Mouse (Mus musculus): ENCODE results near the gene Panx3. TPM values are rescaled to one million over a fixed set of nuclear protein-coding genes. Genes with fewer than 3 reads are reported as not detected.

Gene Panx3
- total RNA-seq (2023) = not detected

GRCm38 (mm10) chr9:37669115-37669514, at the start of gene Panx3:
Gene Panx3, minus strand, starts transcription at chr9:37669235.

GRCm38 (mm10) chr9:37716150-37716549, 47.1 kb upstream of the Panx3 start, which contains the start of gene Olfr160:
Gene Olfr160, minus strand, starts transcription at chr9:37716250.

DNA sequence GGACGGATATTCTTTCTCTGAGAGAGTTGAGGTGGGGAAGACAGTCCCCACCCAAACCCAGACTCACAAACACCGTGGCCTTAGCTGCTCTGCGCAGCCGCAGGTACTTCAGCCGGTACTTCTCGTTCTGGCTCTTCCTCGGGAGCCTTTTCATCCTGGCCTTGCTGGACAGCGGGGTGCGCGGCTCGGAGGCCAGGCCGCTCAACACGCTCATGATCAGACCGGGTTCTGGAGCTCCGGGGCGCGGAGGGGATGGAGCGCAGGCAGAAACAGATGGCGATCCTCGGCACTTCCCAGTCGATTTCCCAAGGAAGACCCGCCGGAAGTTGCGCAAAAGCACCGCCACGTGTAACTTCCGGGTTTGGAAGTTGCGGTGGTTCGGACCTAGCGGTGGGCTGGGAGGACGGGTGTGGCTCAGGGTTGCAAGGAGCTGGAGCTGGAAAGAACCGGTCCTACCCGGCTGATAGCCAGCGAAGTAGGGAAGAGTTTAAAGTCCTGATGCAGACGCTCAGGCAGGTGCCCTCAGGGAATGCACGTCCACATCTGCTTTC, 12.0 kb downstream of the Panx3 start, which contains the start of gene Tbrg1:
Gene Tbrg1, minus strand, starts transcription at position 382 of the 551 bp plus-strand sequence.

DNA sequence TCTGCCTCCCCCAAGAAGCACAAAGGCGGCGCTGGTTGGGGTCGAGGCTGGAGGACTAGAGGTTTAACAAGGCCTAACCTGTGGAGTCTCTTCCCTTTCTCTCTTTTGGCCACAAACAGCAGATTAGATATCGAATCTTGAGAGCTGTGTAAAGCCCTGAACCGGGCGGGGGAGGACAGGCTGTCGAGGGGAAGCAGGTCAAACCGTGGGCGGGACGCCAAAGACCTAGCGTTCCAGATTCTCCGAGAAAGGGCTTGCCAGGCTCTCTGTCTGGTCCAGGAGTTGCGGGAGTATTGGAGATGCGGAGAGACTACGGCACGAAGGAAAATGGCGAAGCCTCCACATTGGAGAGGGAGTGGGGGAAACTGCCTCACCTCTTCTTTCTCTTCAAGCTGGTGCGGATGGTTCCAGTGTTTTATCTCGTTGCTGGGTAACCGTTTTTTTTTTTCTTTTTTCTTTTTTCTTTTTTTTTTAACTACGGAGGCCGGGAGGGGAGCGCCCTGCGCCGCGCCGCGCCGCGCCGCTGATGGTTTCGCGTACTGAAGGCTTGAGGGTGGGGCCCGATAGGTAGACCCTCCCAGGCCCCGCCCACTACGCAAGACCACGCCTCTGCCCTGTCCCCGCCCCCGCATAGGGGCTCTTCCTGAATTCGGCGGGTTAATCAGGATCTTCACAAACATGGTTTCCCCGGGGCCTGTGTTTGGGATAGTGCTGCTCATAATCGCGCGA, 55.7 kb downstream of the Panx3 start, which contains the start of gene Spa17:
Gene Spa17, minus strand, starts transcription at position 541 of the 729 bp plus-strand sequence.

Other genes with a start within 250 kb of the Panx3 start
- gene Robo3, start 236.0 kb downstream of the Panx3 start, total RNA-seq (2023) = not detected
- 10 to 100 TPM; 31.0 to 41.6 TPM for gene Msantd2, start 179.9 kb downstream of the Panx3 start, total RNA-seq (2023)
- not detected for gene Esam, start 141.2 kb downstream of the Panx3 start, total RNA-seq (2023)
- gene Vsig2, start 130.0 kb downstream of the Panx3 start, total RNA-seq (2023) = not detected
- gene Nrgn, start 116.3 kb downstream of the Panx3 start, total RNA-seq (2023) = 1 to 10 TPM; 2.4 to 3.6 TPM
- gene Siae, start 113.5 kb downstream of the Panx3 start, total RNA-seq (2023) = 10 to 100 TPM; 10.4 to 12.5 TPM
- gene Spa17, start 55.5 kb downstream of the Panx3 start, total RNA-seq (2023) = 1 to 10 TPM; 1.7 to 2.1 TPM
- gene Tbrg1, start 11.9 kb downstream of the Panx3 start, total RNA-seq (2023) = 10 to 100 TPM; 53.0 to 53.5 TPM
- gene Olfr160, start 47.0 kb upstream of the Panx3 start, total RNA-seq (2023) = not detected
- not detected for gene Olfr874, start 75.9 kb upstream of the Panx3 start, total RNA-seq (2023)
- gene Olfr875, start 102.6 kb upstream of the Panx3 start, total RNA-seq (2023) = not detected
- gene Olfr876, start 133.8 kb upstream of the Panx3 start, total RNA-seq (2023) = not detected
- not detected for gene Olfr877, start 185.0 kb upstream of the Panx3 start, total RNA-seq (2023)
- gene Olfr145, start 227.5 kb upstream of the Panx3 start, total RNA-seq (2023) = not detected
- not detected for gene Olfr878, start 248.6 kb upstream of the Panx3 start, total RNA-seq (2023)